Mouse (Mus musculus): ENCODE measurements around the gene Prdm10. TPM values are rescaled to one million over a fixed set of nuclear protein-coding genes. Genes with fewer than 3 reads are reported as not detected.

Prdm10 gene
- polyA plus RNA-seq, 1 experiment = 5.1 TPM

DNA sequence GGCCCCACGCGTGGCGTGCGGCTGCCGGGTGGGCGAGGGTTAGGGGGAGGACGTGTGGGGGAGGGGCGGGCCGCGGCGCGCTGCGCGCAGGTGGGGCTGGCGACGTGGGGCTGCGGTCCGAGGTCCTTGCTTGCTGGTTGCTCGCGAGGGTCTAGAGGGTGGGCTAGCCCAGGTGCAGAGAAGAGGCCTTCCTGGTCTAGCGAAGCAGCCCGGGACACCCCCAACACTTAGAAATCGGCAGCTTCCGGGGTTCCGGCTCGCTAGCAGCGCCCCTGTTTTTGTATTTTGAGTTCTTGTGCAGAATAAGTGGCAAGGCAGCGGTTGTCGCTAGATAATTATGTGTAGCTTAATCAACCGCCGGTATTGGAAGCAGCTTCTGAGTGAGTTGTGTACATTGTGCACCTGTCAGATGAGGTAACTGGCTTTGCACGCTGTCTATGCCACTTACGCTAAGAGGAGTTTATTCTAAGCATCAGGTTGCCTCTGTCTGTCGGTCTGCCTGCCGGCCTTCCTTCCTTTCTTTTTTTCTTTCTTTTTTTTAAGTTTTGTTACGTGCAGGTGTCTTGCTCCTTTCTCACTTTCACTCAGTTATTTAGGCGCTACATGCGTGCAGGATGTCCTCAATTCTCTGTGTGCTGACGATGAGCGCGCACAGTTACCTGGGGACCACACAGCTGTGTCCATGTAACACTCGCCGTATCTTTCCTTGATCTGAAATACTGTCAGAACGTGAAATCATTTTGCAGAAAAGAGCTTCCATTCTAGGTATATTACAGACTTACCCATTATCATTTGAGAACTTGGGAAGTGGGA lies 106.2 kb downstream of the Prdm10 start:
- Histone ChIP-seq H3K4me1 (ENCODE audit: control insufficient read depth, insufficient read depth, low read length) (peaks cover 7% of the 10 kb centered on the region), H3K27me3 (ENCODE audit: control insufficient read depth, insufficient read depth, low read length) (no peaks in the 10 kb centered on the region), H3K27ac (ENCODE audit: control insufficient read depth, insufficient read depth, low read depth, low read length) (peak overlapping the region; percentile 52), H3K4me3 (ENCODE audit: control insufficient read depth, low read depth, low read length) (peak overlapping the region; percentile 94), H3K36me3 (ENCODE audit: control insufficient read depth, insufficient read depth, low read length) (no peaks in the 10 kb centered on the region; the same call in 1 of the 2 replicates)
- TF ChIP-seq POLR2A (IDR thresholded peaks at IDR 0.05; ENCODE audit: control insufficient read depth, low read depth, low read length) = no peak
- TF ChIP-seq CTCF (IDR thresholded peaks at IDR 0.05; ENCODE audit: control insufficient read depth, insufficient read depth, insufficient replicate concordance, low read depth, low read length) = no peak

GRCm38 (mm10) chr9:31387206-31387605 lies 106.9 kb downstream of the Prdm10 start:
- Histone ChIP-seq H3K4me3 (ENCODE audit: control insufficient read depth, low read depth, low read length) (no peak overlapping the region), H3K27ac (ENCODE audit: control insufficient read depth, insufficient read depth, low read depth, low read length) (no peak overlapping the region), H3K4me1 (ENCODE audit: control insufficient read depth, insufficient read depth, low read length) (peaks cover 7% of the 10 kb centered on the region), H3K36me3 (ENCODE audit: control insufficient read depth, insufficient read depth, low read length) (peaks cover 2% of the 10 kb centered on the region), H3K27me3 (ENCODE audit: control insufficient read depth, insufficient read depth, low read length) (no peaks in the 10 kb centered on the region)
- TF ChIP-seq POLR2A (IDR thresholded peaks at IDR 0.05; ENCODE audit: control insufficient read depth, low read depth, low read length) (no peak), CTCF (IDR thresholded peaks at IDR 0.05; ENCODE audit: control insufficient read depth, insufficient read depth, insufficient replicate concordance, low read depth, low read length) (no peak)

DNA sequence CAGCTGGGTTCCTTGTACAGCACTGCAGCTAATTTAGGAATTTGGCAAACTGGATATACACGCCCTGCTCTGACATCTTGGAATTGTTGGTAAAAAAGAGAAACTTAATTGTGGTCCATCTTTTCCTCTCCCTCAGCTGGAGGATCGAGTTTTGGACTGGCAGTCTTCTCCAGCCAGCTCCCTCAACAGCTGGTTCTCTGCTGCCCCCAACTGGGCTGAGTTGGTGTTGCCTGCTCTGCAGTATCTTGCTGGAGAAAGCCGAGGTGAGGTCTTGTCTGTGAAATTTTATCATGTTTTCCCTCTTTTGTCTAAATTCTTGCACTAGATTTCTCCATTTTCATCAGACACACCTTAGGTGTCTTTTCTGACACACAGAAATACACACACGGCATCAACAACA lies 120.1 kb downstream of the Prdm10 start:
- no peak overlapping the region for H3K4me3 ChIP-seq (ENCODE audit: control insufficient read depth, low read depth, low read length)
- TF ChIP-seq POLR2A (IDR thresholded peaks at IDR 0.05; ENCODE audit: control insufficient read depth, low read depth, low read length) (no peak), CTCF (IDR thresholded peaks at IDR 0.05; ENCODE audit: control insufficient read depth, insufficient read depth, insufficient replicate concordance, low read depth, low read length) (peak; percentile 64; the same call in 1 of the 2 replicates)
- no peaks in the 10 kb centered on the region for H3K27me3 ChIP-seq (ENCODE audit: control insufficient read depth, insufficient read depth, low read length)
- H3K27ac ChIP-seq (ENCODE audit: control insufficient read depth, insufficient read depth, low read depth, low read length) = no peak overlapping the region
- H3K36me3 ChIP-seq (ENCODE audit: control insufficient read depth, insufficient read depth, low read length) = peaks cover 8% of the 10 kb centered on the region
- no peaks in the 10 kb centered on the region for H3K4me1 ChIP-seq (ENCODE audit: control insufficient read depth, insufficient read depth, low read length)

- no peak for TF ChIP-seq POLR2A (IDR thresholded peaks at IDR 0.05; ENCODE audit: control insufficient read depth, low read depth, low read length)
- no peak for TF ChIP-seq CTCF (IDR thresholded peaks at IDR 0.05; ENCODE audit: control insufficient read depth, insufficient read depth, insufficient replicate concordance, low read depth, low read length)
- H3K27ac ChIP-seq (ENCODE audit: control insufficient read depth, insufficient read depth, low read depth, low read length) = no peak overlapping the region
- H3K4me1 ChIP-seq (ENCODE audit: control insufficient read depth, insufficient read depth, low read length) = no peaks in the 10 kb centered on the region
- no peak overlapping the region for H3K4me3 ChIP-seq (ENCODE audit: control insufficient read depth, low read depth, low read length)
- peaks cover 7% of the 10 kb centered on the region for H3K36me3 ChIP-seq (ENCODE audit: control insufficient read depth, insufficient read depth, low read length)
- no peaks in the 10 kb centered on the region for H3K27me3 ChIP-seq (ENCODE audit: control insufficient read depth, insufficient read depth, low read length)
Observed at GRCm38 (mm10) chr9:31404311-31404710, 124.0 kb downstream of the Prdm10 start.

DNA sequence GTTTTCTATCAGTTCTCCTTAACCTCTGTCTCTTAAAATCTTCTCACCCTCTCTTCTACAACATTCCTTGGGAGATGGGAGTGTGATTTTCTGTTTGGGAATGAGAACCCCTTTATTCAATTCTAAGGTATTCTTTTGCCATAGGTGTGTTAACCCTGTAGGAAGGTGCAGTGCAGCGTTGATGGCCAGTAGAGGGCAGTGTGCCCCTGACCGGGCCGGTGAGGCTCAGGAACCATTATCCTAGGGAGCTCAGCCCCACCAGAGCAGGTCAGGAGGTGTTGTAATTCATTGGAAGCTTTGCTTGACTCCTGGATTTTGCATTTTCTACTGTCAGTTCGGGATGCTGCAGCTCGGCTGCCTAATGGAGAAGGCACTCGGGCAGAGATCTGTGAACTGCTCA lies 124.9 kb downstream of the Prdm10 start:
- peak; percentile 72; the same call in 1 of the 2 replicates for TF ChIP-seq CTCF (IDR thresholded peaks at IDR 0.05; ENCODE audit: control insufficient read depth, insufficient read depth, insufficient replicate concordance, low read depth, low read length)
- TF ChIP-seq POLR2A (IDR thresholded peaks at IDR 0.05; ENCODE audit: control insufficient read depth, low read depth, low read length) = no peak

GRCm38 (mm10) chr9:31412165-31412564 lies 131.8 kb downstream of the Prdm10 start:
- Histone ChIP-seq H3K4me3 (ENCODE audit: control insufficient read depth, low read depth, low read length) (no peak overlapping the region), H3K4me1 (ENCODE audit: control insufficient read depth, insufficient read depth, low read length) (no peaks in the 10 kb centered on the region), H3K36me3 (ENCODE audit: control insufficient read depth, insufficient read depth, low read length) (peaks cover 3% of the 10 kb centered on the region), H3K27ac (ENCODE audit: control insufficient read depth, insufficient read depth, low read depth, low read length) (no peak overlapping the region), H3K27me3 (ENCODE audit: control insufficient read depth, insufficient read depth, low read length) (no peaks in the 10 kb centered on the region)
- TF ChIP-seq POLR2A (IDR thresholded peaks at IDR 0.05; ENCODE audit: control insufficient read depth, low read depth, low read length) (no peak), CTCF (IDR thresholded peaks at IDR 0.05; ENCODE audit: control insufficient read depth, insufficient read depth, insufficient replicate concordance, low read depth, low read length) (no peak)

More for the DNA sequence above, 124.9 kb downstream of the Prdm10 start:
- Histone ChIP-seq H3K36me3 (ENCODE audit: control insufficient read depth, insufficient read depth, low read length) (peaks cover 7% of the 10 kb centered on the region), H3K4me3 (ENCODE audit: control insufficient read depth, low read depth, low read length) (no peak overlapping the region), H3K27ac (ENCODE audit: control insufficient read depth, insufficient read depth, low read depth, low read length) (no peak overlapping the region), H3K4me1 (ENCODE audit: control insufficient read depth, insufficient read depth, low read length) (no peaks in the 10 kb centered on the region), H3K27me3 (ENCODE audit: control insufficient read depth, insufficient read depth, low read length) (no peaks in the 10 kb centered on the region)

DNA sequence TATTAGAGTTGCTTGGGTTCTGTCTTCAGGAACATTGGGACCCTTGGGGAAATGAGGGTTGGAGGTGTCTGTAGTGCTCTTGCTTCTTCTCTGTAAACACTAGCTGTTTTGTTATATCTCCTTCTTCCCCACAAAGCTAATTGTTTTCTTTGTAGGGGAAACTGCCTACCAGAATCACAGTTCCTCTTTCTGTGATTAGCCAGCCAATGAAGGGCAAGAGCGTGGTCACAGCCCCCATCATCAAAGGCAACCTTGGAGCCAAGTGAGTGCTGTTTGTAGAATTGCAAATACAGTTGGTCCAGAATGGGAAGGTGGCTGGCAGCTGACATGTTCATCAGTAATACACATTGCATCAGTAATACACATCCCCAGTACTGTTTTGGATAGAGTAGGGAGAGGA lies 138.5 kb downstream of the Prdm10 start:
- H3K4me3 ChIP-seq (ENCODE audit: control insufficient read depth, low read depth, low read length) = no peak overlapping the region
- no peak overlapping the region for H3K27ac ChIP-seq (ENCODE audit: control insufficient read depth, insufficient read depth, low read depth, low read length)
- peaks cover 2% of the 10 kb centered on the region for H3K36me3 ChIP-seq (ENCODE audit: control insufficient read depth, insufficient read depth, low read length)
- no peaks in the 10 kb centered on the region for H3K4me1 ChIP-seq (ENCODE audit: control insufficient read depth, insufficient read depth, low read length)
- no peak for TF ChIP-seq CTCF (IDR thresholded peaks at IDR 0.05; ENCODE audit: control insufficient read depth, insufficient read depth, insufficient replicate concordance, low read depth, low read length)
- TF ChIP-seq POLR2A (IDR thresholded peaks at IDR 0.05; ENCODE audit: control insufficient read depth, low read depth, low read length) = no peak
- no peaks in the 10 kb centered on the region for H3K27me3 ChIP-seq (ENCODE audit: control insufficient read depth, insufficient read depth, low read length)
